Mouse (Mus musculus): ENCODE measurements around the gene Acss3.

- TF ChIP-seq CTCF (IDR thresholded peaks at IDR 0.05; ENCODE audit: low read depth, low read length) (no peak), POLR2A (IDR thresholded peaks at IDR 0.05; ENCODE audit: insufficient read depth, low read length) (no peak), EP300 (IDR thresholded peaks at IDR 0.05; ENCODE audit: insufficient read depth, low read depth, low read length) (no peak)
Measured at GRCm38 (mm10) chr10:106959026-106959425, 164.4 kb downstream of the Acss3 start.

All from ES-Bruce4 (cell line).